Mouse (Mus musculus) liver, embryonic 12.5 days (tissue): ENCODE measurements around the gene Tph1. TPM values are rescaled to one million over a fixed set of nuclear protein-coding genes. Genes with fewer than 3 reads are reported as not detected.
"Not testable (repeated sequence)": the region's sequence is repeated elsewhere in the genome, so short reads cannot be mapped to it uniquely, and the experiment has no call there.

Experiments used
- ATAC-seq: fragments of 200-750 bp; cut with Nextera tagmentation; 2 replicates; pipeline ENCODE4 v1.8.0; 2017; ENCODE audit warnings: moderate number of reproducible peaks, mild to moderate bottlenecking, moderate library complexity
- H3K27ac ChIP-seq: fragments of 300-500 bp; sonication (generic); 2 replicates; pipeline ENCODE4 v1.5.1; 2016; ENCODE audit warnings: mild to moderate bottlenecking
- H3K27me3 ChIP-seq: fragments of 300-500 bp; sonication (generic); replicated peaks from 2 replicates; pipeline ENCODE4 v1.6.1; 2016; ENCODE audit warnings: mild to moderate bottlenecking, moderate library complexity
- H3K36me3 ChIP-seq: fragments of 300-500 bp; sonication (generic); 2 replicates; pipeline ENCODE4 v1.6.1; 2016; ENCODE audit warnings: mild to moderate bottlenecking, moderate library complexity
- H3K4me1 ChIP-seq: fragments of 300-500 bp; sonication (generic); 2 replicates; pipeline ENCODE4 v1.6.1; 2016
- H3K4me2 ChIP-seq: fragments of 300-500 bp; sonication (generic); 2 replicates; pipeline ENCODE4 v1.6.1; 2016; ENCODE audit warnings: mild to moderate bottlenecking, moderate library complexity
- H3K4me3 ChIP-seq: fragments of 300-500 bp; sonication (generic); 2 replicates; pipeline ENCODE4 v1.5.1; 2016; ENCODE audit warnings: mild to moderate bottlenecking, moderate library complexity
- H3K9ac ChIP-seq: fragments of 300-500 bp; sonication (generic); 2 replicates; pipeline ENCODE4 v1.6.1; 2016; ENCODE audit warnings: mild to moderate bottlenecking, moderate library complexity
- H3K9me3 ChIP-seq: fragments of 300-500 bp; sonication (generic); replicated peaks from 2 replicates; pipeline ENCODE4 v1.6.1; 2016; ENCODE audit warnings: mild to moderate bottlenecking, moderate library complexity
- WGBS: fragments of 180-500 bp; shearing (Covaris S2); methylation state at CpG from one replicate; pipeline ENCODE4 v1.1.7; 2016; ENCODE audit not compliant: insufficient replicate concordance; 5-methylcytosine and 5-hydroxymethylcytosine counted together
- polyA plus RNA-seq: library from polyadenylated mRNA; unstranded; fragments of >200 nt; fragmentation: Nextera tagmentation; extraction: Ambion mirVana; gene quantifications from 2 replicates; pipeline ENCODE4 v1.2.1, GENCODE M21; 2016

Tph1 gene
- polyA plus RNA-seq, 1 experiment from 2014 or later, result not detected

- no peak overlapping the region for H3K4me3 ChIP-seq
- no peak overlapping the region for H3K4me2 ChIP-seq
- ATAC-seq, result no peak
- H3K9me3 ChIP-seq, result no peaks in the 10 kb centered on the region
- H3K4me1 ChIP-seq, result 0 out of 2 replicates have a peak, but pooled peaks cover 4% of the 10 kb centered on the region
- no peak overlapping the region for H3K9ac ChIP-seq
- H3K27ac ChIP-seq, result no peak overlapping the region
- no peaks in the 10 kb centered on the region for H3K27me3 ChIP-seq
- no peaks in the 10 kb centered on the region for H3K36me3 ChIP-seq
These were observed 8.4 kb upstream of the Tph1 start for GRCm38 (mm10) chr7:46680732-46681131.

GRCm38 (mm10) chr7:46679044-46679443, 6.7 kb upstream of the Tph1 start:
- not testable (repeated sequence) for H3K4me2 ChIP-seq, H3K27me3 ChIP-seq, H3K9ac ChIP-seq, H3K27ac ChIP-seq, H3K36me3 ChIP-seq, ATAC-seq, H3K4me3 ChIP-seq, H3K9me3 ChIP-seq, H3K4me1 ChIP-seq
- WGBS, result 66% methylated on average over 7 of the region's 7 CpGs

- H3K36me3 ChIP-seq, result no peaks in the 10 kb centered on the region
- H3K4me1 ChIP-seq, result 0 out of 2 replicates have a peak, but pooled peaks cover 4% of the 10 kb centered on the region
- H3K4me3 ChIP-seq, result no peak overlapping the region
- no peak overlapping the region for H3K27ac ChIP-seq
- no peaks in the 10 kb centered on the region for H3K27me3 ChIP-seq
- 58% methylated on average over 3 of the region's 3 CpGs for WGBS
- no peak overlapping the region for H3K4me2 ChIP-seq
- no peaks in the 10 kb centered on the region for H3K9me3 ChIP-seq
- no peak overlapping the region for H3K9ac ChIP-seq
- no peak for ATAC-seq
These were observed 6.1 kb upstream of the Tph1 start for GRCm38 (mm10) chr7:46678417-46678816.

- H3K27ac ChIP-seq, result no peak overlapping the region
- H3K4me1 ChIP-seq, result 0 out of 2 replicates have a peak, but pooled peaks cover 4% of the 10 kb centered on the region
- 47% methylated on average over 5 of the region's 5 CpGs for WGBS
- H3K9ac ChIP-seq, result no peak overlapping the region
- H3K4me2 ChIP-seq, result no peak overlapping the region
- no peak for ATAC-seq
- no peaks in the 10 kb centered on the region for H3K9me3 ChIP-seq
- no peak overlapping the region for H3K4me3 ChIP-seq
- H3K27me3 ChIP-seq, result peaks cover 6% of the 10 kb centered on the region; the same call in 1 of the 2 replicates
- no peaks in the 10 kb centered on the region for H3K36me3 ChIP-seq
These were observed 4.5 kb upstream of the Tph1 start for GRCm38 (mm10) chr7:46676808-46677360.

GRCm38 (mm10) chr7:46675886-46676285, 3.5 kb upstream of the Tph1 start:
- 39% methylated on average over 8 of the region's 8 CpGs for WGBS
- H3K9me3 ChIP-seq, result no peaks in the 10 kb centered on the region
- H3K4me3 ChIP-seq, result no peak overlapping the region
- H3K36me3 ChIP-seq, result no peaks in the 10 kb centered on the region
- no peak overlapping the region for H3K9ac ChIP-seq
- ATAC-seq, result no peak
- no peak overlapping the region for H3K4me2 ChIP-seq
- 0 out of 2 replicates have a peak, but pooled peaks cover 4% of the 10 kb centered on the region for H3K4me1 ChIP-seq
- H3K27me3 ChIP-seq, result peaks cover 6% of the 10 kb centered on the region; the same call in 1 of the 2 replicates
- no peak overlapping the region for H3K27ac ChIP-seq

GRCm38 (mm10) chr7:46675061-46675460, 2.7 kb upstream of the Tph1 start:
- H3K36me3 ChIP-seq, result no peaks in the 10 kb centered on the region
- peaks cover 6% of the 10 kb centered on the region; the same call in 1 of the 2 replicates for H3K27me3 ChIP-seq
- H3K4me3 ChIP-seq, result no peak overlapping the region
- ATAC-seq, result no peak
- no peak overlapping the region for H3K27ac ChIP-seq
- H3K4me2 ChIP-seq, result no peak overlapping the region
- H3K9me3 ChIP-seq, result no peaks in the 10 kb centered on the region
- H3K9ac ChIP-seq, result no peak overlapping the region
- H3K4me1 ChIP-seq, result 0 out of 2 replicates have a peak, but pooled peaks cover 4% of the 10 kb centered on the region
- 83% methylated on average over 7 of the region's 7 CpGs for WGBS

GRCm38 (mm10) chr7:46667256-46667655, 5.1 kb downstream of the Tph1 start:
- Histone ChIP-seq H3K36me3 (no peaks in the 10 kb centered on the region), H3K4me1 (no peaks in the 10 kb centered on the region), H3K4me2 (peak overlapping the region; percentile 23; the same call in 1 of the 2 replicates), H3K9me3 (no peaks in the 10 kb centered on the region), H3K27ac (no peak overlapping the region), H3K9ac (no peak overlapping the region), H3K4me3 (no peak overlapping the region), H3K27me3 (peaks cover 51% of the 10 kb centered on the region)
- 3% methylated on average over 21 of the region's 21 CpGs for WGBS
- no peak for ATAC-seq

- no peaks in the 10 kb centered on the region for H3K36me3 ChIP-seq
- no peak overlapping the region for H3K27ac ChIP-seq
- no peaks in the 10 kb centered on the region for H3K9me3 ChIP-seq
- no peak overlapping the region for H3K9ac ChIP-seq
- peaks cover 57% of the 10 kb centered on the region for H3K27me3 ChIP-seq
- no peaks in the 10 kb centered on the region for H3K4me1 ChIP-seq
- WGBS, result 27% methylated on average over 9 of the region's 9 CpGs
- ATAC-seq, result no peak
- H3K4me2 ChIP-seq, result no peak overlapping the region
- H3K4me3 ChIP-seq, result no peak overlapping the region
These were observed 7.1 kb downstream of the Tph1 start for GRCm38 (mm10) chr7:46665236-46665635.

GRCm38 (mm10) chr7:46661591-46662090, 10.7 kb downstream of the Tph1 start:
- peaks cover 32% of the 10 kb centered on the region for H3K27me3 ChIP-seq
- no peaks in the 10 kb centered on the region for H3K9me3 ChIP-seq
- no peak overlapping the region for H3K4me2 ChIP-seq
- no peaks in the 10 kb centered on the region for H3K36me3 ChIP-seq
- ATAC-seq, result no peak
- 69% methylated on average over 18 of the region's 18 CpGs for WGBS
- H3K4me3 ChIP-seq, result no peak overlapping the region
- no peak overlapping the region for H3K9ac ChIP-seq
- H3K4me1 ChIP-seq, result no peaks in the 10 kb centered on the region
- H3K27ac ChIP-seq, result no peak overlapping the region

GRCm38 (mm10) chr7:46652279-46652678, 20.1 kb downstream of the Tph1 start:
- 16% methylated on average over 2 of the region's 2 CpGs for WGBS

GRCm38 (mm10) chr7:46650231-46650630, 22.1 kb downstream of the Tph1 start:
- not testable (repeated sequence) for H3K27ac ChIP-seq, H3K4me2 ChIP-seq, H3K9ac ChIP-seq, H3K4me3 ChIP-seq, ATAC-seq, H3K36me3 ChIP-seq, H3K9me3 ChIP-seq
- Histone ChIP-seq H3K4me1 (peaks cover 11% of the 10 kb centered on the region), H3K27me3 (peaks cover 20% of the 10 kb centered on the region; the same call in 1 of the 2 replicates)
- 32% methylated on average over 5 of the region's 5 CpGs for WGBS

More at GRCm38 (mm10) chr7:46652279-46652678, 20.1 kb downstream of the Tph1 start:
- Histone ChIP-seq H3K4me2 (no peak overlapping the region), H3K4me3 (no peak overlapping the region), H3K9me3 (no peaks in the 10 kb centered on the region), H3K36me3 (no peaks in the 10 kb centered on the region), H3K4me1 (peaks cover 11% of the 10 kb centered on the region), H3K9ac (no peak overlapping the region), H3K27ac (no peak overlapping the region), H3K27me3 (peaks cover 5% of the 10 kb centered on the region; the same call in 1 of the 2 replicates)
- ATAC-seq, result no peak

- Histone ChIP-seq H3K27me3 (peaks cover 20% of the 10 kb centered on the region), H3K36me3 (no peaks in the 10 kb centered on the region), H3K4me1 (peaks cover 11% of the 10 kb centered on the region), H3K4me2 (no peak overlapping the region), H3K27ac (no peak overlapping the region), H3K4me3 (no peak overlapping the region), H3K9ac (no peak overlapping the region), H3K9me3 (no peaks in the 10 kb centered on the region)
- WGBS, result 52% methylated on average over 4 of the region's 4 CpGs
- no peak for ATAC-seq
These were observed 23.8 kb downstream of the Tph1 start for GRCm38 (mm10) chr7:46648431-46649140.
